Comparison of ENCODE assay signal across 18 mouse cellular contexts in the genomic region with DNA sequence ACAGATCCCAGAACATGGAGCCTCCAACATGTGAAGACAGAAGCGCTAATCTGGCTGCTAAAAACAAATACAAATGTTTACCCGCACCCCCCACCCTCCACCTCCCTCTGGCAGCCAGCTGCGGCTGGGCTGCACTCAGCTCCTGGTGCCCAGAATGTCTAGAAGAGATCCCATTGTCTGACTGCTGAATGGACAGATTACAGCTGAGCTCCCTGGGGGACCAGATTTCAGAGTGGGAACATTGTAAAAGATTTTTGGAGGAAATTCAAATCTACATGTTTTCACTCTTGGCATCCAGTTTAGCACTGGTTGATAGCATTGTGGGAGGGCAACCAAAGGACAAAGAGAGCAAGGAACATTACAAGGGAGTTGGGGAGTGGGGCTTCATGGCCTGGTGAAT.
DNase-seq lines count a peak whose midpoint lies in the region; ATAC-seq and TF ChIP-seq lines count a peak whose summit lies in the region.
"Had no signal": no experiment of that assay in that cellular context is flagged by ENCODE, and none has a peak within 500 bp of the region (broad histone marks: within the 10 kb centered on the region; RNA-seq: fewer than 3 reads in every experiment).

No protein-coding gene starts in this region.

- 31% methylated on average over 3 of the region's 3 CpGs for WGBS in forebrain, embryonic 15.5 days
- WGBS in forebrain, embryonic 11.5 days: 57% methylated on average over 3 of the region's 3 CpGs
- 28% methylated on average over 3 of the region's 3 CpGs for WGBS in hindbrain, postnatal 0 days
- 48% methylated on average over 3 of the region's 3 CpGs for WGBS in hindbrain, embryonic 12.5 days

- H3K36me3 ChIP-seq in forebrain, embryonic 15.5 days: no peaks in the 10 kb centered on the region
- H3K36me3 ChIP-seq in forebrain, embryonic 11.5 days (ENCODE audit: control insufficient read depth, insufficient read depth, low read length): no peaks in the 10 kb centered on the region
- no peaks in the 10 kb centered on the region for H3K36me3 ChIP-seq in hindbrain, postnatal 0 days (ENCODE audit: insufficient read depth, low read length)
- no peaks in the 10 kb centered on the region for H3K36me3 ChIP-seq in hindbrain, embryonic 12.5 days
- H3K36me3 ChIP-seq: embryonic facial prominence, embryonic 15.5 days; limb, embryonic 13.5 days; liver, embryonic 15.5 days had no signal

- no peak overlapping the region for H3K4me3 ChIP-seq in forebrain, embryonic 15.5 days
- H3K4me3 ChIP-seq in forebrain, embryonic 11.5 days (ENCODE audit: low read depth, low read length): no peak overlapping the region
- no peak overlapping the region for H3K4me3 ChIP-seq in hindbrain, postnatal 0 days (ENCODE audit: low read length)
- no peak overlapping the region for H3K4me3 ChIP-seq in hindbrain, embryonic 12.5 days
- H3K4me3 ChIP-seq: embryonic facial prominence, embryonic 15.5 days; limb, embryonic 13.5 days; liver, embryonic 15.5 days had no signal

- H3K27ac ChIP-seq in forebrain, embryonic 15.5 days (replicated peaks): no peak overlapping the region
- no peak overlapping the region for H3K27ac ChIP-seq in forebrain, embryonic 11.5 days (ENCODE audit: low read depth, low read length)
- H3K27ac ChIP-seq in hindbrain, postnatal 0 days: no peak overlapping the region
- H3K27ac ChIP-seq in hindbrain, embryonic 12.5 days: no peak overlapping the region
- H3K27ac ChIP-seq: embryonic facial prominence, embryonic 15.5 days; limb, embryonic 13.5 days; liver, embryonic 15.5 days had no signal

- 0 out of 2 replicates have a peak, but pooled peaks have one; percentile 57 for ATAC-seq in forebrain, embryonic 15.5 days (replicated peaks)
- no peak for ATAC-seq in forebrain, embryonic 11.5 days (replicated peaks; ENCODE audit: low FRiP score)
- ATAC-seq in hindbrain, postnatal 0 days: peak; percentile 29
- ATAC-seq in hindbrain, embryonic 12.5 days (ENCODE audit: low FRiP score): no peak
- ATAC-seq in erythroid progenitor cell, adult 5-6 weeks (replicated peaks; ENCODE audit: low FRiP score, poor library complexity, severe bottlenecking): no peak
- ATAC-seq: hindbrain, embryonic 16.5 days had no signal

- no peak for DNase-seq in forebrain, embryonic 11.5 days (ENCODE audit: low spot score)
- peak; percentile 17 for DNase-seq in hindbrain, postnatal 0 days (ENCODE audit: low spot score)
- peak; percentile 16 for DNase-seq in lung, postnatal 10 days
- DNase-seq in lung, postnatal 25 days (ENCODE audit: low spot score): no peak
- DNase-seq in brain, adult 2 months (ENCODE audit: low read depth, low spot score): peak; percentile 90
- DNase-seq: cerebellum, adult 11-12 months; gastrocnemius, postnatal 36 days; kidney, adult 8-10 months; kidney, postnatal 36 days; right cerebral cortex, postnatal 25 days; thymus, adult 18-20 months had no signal

- H3K4me2 ChIP-seq in forebrain, embryonic 15.5 days (replicated peaks): no peak overlapping the region
- H3K4me2 ChIP-seq in forebrain, embryonic 11.5 days (ENCODE audit: low read depth, low read length, severe bottlenecking): no peak overlapping the region
- no peak overlapping the region for H3K4me2 ChIP-seq in hindbrain, postnatal 0 days (ENCODE audit: low read depth, low read length)
- no peak overlapping the region for H3K4me2 ChIP-seq in hindbrain, embryonic 12.5 days (replicated peaks)
- H3K4me2 ChIP-seq: embryonic facial prominence, embryonic 15.5 days; limb, embryonic 13.5 days; liver, embryonic 15.5 days had no signal

- peaks cover 14% of the 10 kb centered on the region for H3K4me1 ChIP-seq in forebrain, embryonic 15.5 days
- H3K4me1 ChIP-seq in forebrain, embryonic 11.5 days (replicated peaks; ENCODE audit: control insufficient read depth, insufficient read depth, low read length): no peaks in the 10 kb centered on the region
- H3K4me1 ChIP-seq in hindbrain, postnatal 0 days (ENCODE audit: insufficient read depth, low read length): no peaks in the 10 kb centered on the region
- H3K4me1 ChIP-seq in hindbrain, embryonic 12.5 days: peaks cover 2% of the 10 kb centered on the region; the same call in 1 of the 2 replicates
- H3K4me1 ChIP-seq: embryonic facial prominence, embryonic 15.5 days; liver, embryonic 15.5 days had no signal

- H3K9me3 ChIP-seq in forebrain, embryonic 15.5 days: no peaks in the 10 kb centered on the region
- H3K9me3 ChIP-seq in forebrain, embryonic 11.5 days (ENCODE audit: control insufficient read depth, low read length): no peaks in the 10 kb centered on the region
- no peaks in the 10 kb centered on the region for H3K9me3 ChIP-seq in hindbrain, postnatal 0 days (ENCODE audit: low read length)
- H3K9me3 ChIP-seq in hindbrain, embryonic 12.5 days (replicated peaks): no peaks in the 10 kb centered on the region
- H3K9me3 ChIP-seq: embryonic facial prominence, embryonic 15.5 days; limb, embryonic 13.5 days; liver, embryonic 15.5 days had no signal

- H3K9ac ChIP-seq in forebrain, embryonic 15.5 days (replicated peaks): no peak overlapping the region
- no peak overlapping the region for H3K9ac ChIP-seq in forebrain, embryonic 11.5 days (ENCODE audit: low read length)
- no peak overlapping the region for H3K9ac ChIP-seq in hindbrain, postnatal 0 days (replicated peaks; ENCODE audit: low read length)
- H3K9ac ChIP-seq in hindbrain, embryonic 12.5 days: no peak overlapping the region
- H3K9ac ChIP-seq: embryonic facial prominence, embryonic 15.5 days; limb, embryonic 13.5 days; liver, embryonic 15.5 days had no signal

- no peak for TF ChIP-seq CTCF in hindbrain, postnatal 0 days (IDR thresholded peaks at IDR 0.05; ENCODE audit: low read depth)

- no peaks in the 10 kb centered on the region for H3K27me3 ChIP-seq in forebrain, embryonic 15.5 days
- H3K27me3 ChIP-seq in forebrain, embryonic 11.5 days (ENCODE audit: control insufficient read depth, insufficient read depth, low read length): no peaks in the 10 kb centered on the region
- H3K27me3 ChIP-seq in hindbrain, postnatal 0 days (ENCODE audit: insufficient read depth, low read length): no peaks in the 10 kb centered on the region
- no peaks in the 10 kb centered on the region for H3K27me3 ChIP-seq in hindbrain, embryonic 12.5 days
- H3K27me3 ChIP-seq: embryonic facial prominence, embryonic 15.5 days; limb, embryonic 13.5 days; liver, embryonic 15.5 days had no signal

Comparison
In these comparisons a context has a peak if more than half of its experiments do, and no peak if none do; other contexts are left out.
1. ATAC-seq: peak in forebrain, embryonic 15.5 days (single experiment) and hindbrain, postnatal 0 days (single experiment); none in forebrain, embryonic 11.5 days (single experiment), hindbrain, embryonic 12.5 days (single experiment) and erythroid progenitor cell, adult 5-6 weeks (single experiment).
2. DNase-seq: peak in hindbrain, postnatal 0 days (single experiment), lung, postnatal 10 days (single experiment) and brain, adult 2 months (single experiment); none in forebrain, embryonic 11.5 days (single experiment) and lung, postnatal 25 days (single experiment).